Mouse (Mus musculus): ENCODE measurements around the gene Actrt3. TPM values are rescaled to one million over a fixed set of nuclear protein-coding genes. Genes with fewer than 3 reads are reported as not detected.
A peak's percentile ranks its signal among the peaks of the same experiment; 100 is the strongest.

The Actrt3 gene
- 0.20 TPM in 1 of 2 replicates, not detected in the other for polyA plus RNA-seq (2016; fragmentation: Nextera tagmentation; extraction: Ambion mirVana)

- Histone ChIP-seq H3K4me3 (peak within 1 kb of the TSS; percentile 51), H3K36me3 (peaks cover 9% of the 10 kb centered on the region; the same call in 1 of the 2 replicates), H3K9me3 (replicated peaks) (no peaks in the 10 kb centered on the region), H3K27me3 (peaks cover 4% of the 10 kb centered on the region; the same call in 1 of the 2 replicates), H3K9ac (peak within 1 kb of the TSS; percentile 60), H3K4me2 (replicated peaks) (peak within 1 kb of the TSS; percentile 81), H3K4me1 (peaks cover 30% of the 10 kb centered on the region), H3K27ac (peak within 1 kb of the TSS; percentile 48)
- ATAC-seq (ENCODE audit: low FRiP score), result no peak
- 2% methylated on average over 32 of the region's 32 CpGs for WGBS
These were observed at the start of gene Actrt3 for GRCm38 (mm10) chr3:30599711-30600545. Gene Actrt3 (minus strand): TSS chr3:30599939.

- H3K4me2 ChIP-seq (replicated peaks), result no peak overlapping the region
These were observed 48.7 kb upstream of the Actrt3 start for GRCm38 (mm10) chr3:30648466-30648865.

GRCm38 (mm10) chr3:30647440-30648090 is 47.8 kb upstream of the Actrt3 start, which contains the start of gene Lrrc34:
Gene Lrrc34 (minus strand): TSS chr3:30647869.
- H3K4me1 ChIP-seq, result peaks cover 13% of the 10 kb centered on the region
- peak within 1 kb of the TSS; percentile 46 for H3K9ac ChIP-seq

More at GRCm38 (mm10) chr3:30648466-30648865, 48.7 kb upstream of the Actrt3 start:
- Histone ChIP-seq H3K9me3 (replicated peaks) (no peaks in the 10 kb centered on the region), H3K27me3 (peaks cover 38% of the 10 kb centered on the region), H3K4me1 (peaks cover 13% of the 10 kb centered on the region), H3K4me3 (no peak overlapping the region), H3K27ac (no peak overlapping the region), H3K36me3 (no peaks in the 10 kb centered on the region), H3K9ac (no peak overlapping the region)
- no peak for ATAC-seq (ENCODE audit: low FRiP score)
- 92% methylated on average over 2 of the region's 2 CpGs for WGBS

GRCm38 (mm10) chr3:30646761-30647160 is 47.0 kb upstream of the Actrt3 start:
- H3K27ac ChIP-seq, result no peak overlapping the region
- peaks cover 13% of the 10 kb centered on the region for H3K4me1 ChIP-seq
- no peak overlapping the region for H3K9ac ChIP-seq
- H3K9me3 ChIP-seq (replicated peaks), result no peaks in the 10 kb centered on the region
- no peak overlapping the region for H3K4me3 ChIP-seq
- no peaks in the 10 kb centered on the region for H3K36me3 ChIP-seq
- 49% methylated on average over 8 of the region's 8 CpGs for WGBS
- peaks cover 37% of the 10 kb centered on the region for H3K27me3 ChIP-seq
- ATAC-seq (ENCODE audit: low FRiP score), result no peak
- H3K4me2 ChIP-seq (replicated peaks), result no peak overlapping the region

More at GRCm38 (mm10) chr3:30647440-30648090, 47.8 kb upstream of the Actrt3 start, which contains the start of gene Lrrc34:
- peak within 1 kb of the TSS; percentile 34 for H3K4me3 ChIP-seq
- no peaks in the 10 kb centered on the region for H3K36me3 ChIP-seq
- no peak within 1 kb of the TSS for H3K27ac ChIP-seq
- peaks cover 38% of the 10 kb centered on the region for H3K27me3 ChIP-seq
- ATAC-seq (ENCODE audit: low FRiP score), result peak; percentile 84
- WGBS, result under 1% methylated on average over 25 of the region's 25 CpGs
- H3K9me3 ChIP-seq (replicated peaks), result no peaks in the 10 kb centered on the region
- H3K4me2 ChIP-seq (replicated peaks), result peak within 1 kb of the TSS; percentile 67

- Histone ChIP-seq H3K4me2 (replicated peaks) (no peak within 1 kb of the TSS), H3K9me3 (replicated peaks) (no peaks in the 10 kb centered on the region), H3K27ac (no peak within 1 kb of the TSS), H3K4me1 (peaks cover 4% of the 10 kb centered on the region), H3K36me3 (no peaks in the 10 kb centered on the region), H3K9ac (no peak within 1 kb of the TSS), H3K4me3 (no peak within 1 kb of the TSS), H3K27me3 (peaks cover 12% of the 10 kb centered on the region)
- WGBS, result 82% methylated on average over 2 of the region's 2 CpGs
- ATAC-seq (ENCODE audit: low FRiP score), result no peak
These were observed 44.5 kb upstream of the Actrt3 start, which contains the start of gene Lrriq4 for GRCm38 (mm10) chr3:30644207-30644606. Gene Lrriq4 (plus strand): TSS chr3:30644507.

- Histone ChIP-seq H3K27ac (no peak overlapping the region), H3K4me2 (replicated peaks) (no peak overlapping the region), H3K4me1 (no peaks in the 10 kb centered on the region), H3K27me3 (no peaks in the 10 kb centered on the region), H3K4me3 (no peak overlapping the region), H3K9me3 (replicated peaks) (no peaks in the 10 kb centered on the region), H3K9ac (no peak overlapping the region), H3K36me3 (no peaks in the 10 kb centered on the region)
- ATAC-seq (ENCODE audit: low FRiP score), result no peak
- 80% methylated on average over 4 of the region's 4 CpGs for WGBS
These were observed 35.9 kb upstream of the Actrt3 start for GRCm38 (mm10) chr3:30635629-30636028.

- H3K27ac ChIP-seq, result no peak overlapping the region
- ATAC-seq (ENCODE audit: low FRiP score), result no peak
- 52% methylated on average over 3 of the region's 3 CpGs for WGBS
- H3K4me2 ChIP-seq (replicated peaks), result no peak overlapping the region
- no peaks in the 10 kb centered on the region for H3K4me1 ChIP-seq
- H3K4me3 ChIP-seq, result no peak overlapping the region
- no peak overlapping the region for H3K9ac ChIP-seq
- H3K27me3 ChIP-seq, result no peaks in the 10 kb centered on the region
- H3K36me3 ChIP-seq, result no peaks in the 10 kb centered on the region
- no peaks in the 10 kb centered on the region for H3K9me3 ChIP-seq (replicated peaks)
These were observed 33.9 kb upstream of the Actrt3 start for GRCm38 (mm10) chr3:30633681-30634080.

GRCm38 (mm10) chr3:30620132-30620531 is 20.4 kb upstream of the Actrt3 start:
- ATAC-seq (ENCODE audit: low FRiP score), result no peak
- no peak overlapping the region for H3K4me3 ChIP-seq
- H3K4me2 ChIP-seq (replicated peaks), result no peak overlapping the region
- no peaks in the 10 kb centered on the region for H3K27me3 ChIP-seq
- H3K27ac ChIP-seq, result no peak overlapping the region
- no peak overlapping the region for H3K9ac ChIP-seq
- H3K4me1 ChIP-seq, result no peaks in the 10 kb centered on the region
- WGBS, result 89% methylated on average over 8 of the region's 8 CpGs
- H3K9me3 ChIP-seq (replicated peaks), result no peaks in the 10 kb centered on the region
- H3K36me3 ChIP-seq, result peaks cover 37% of the 10 kb centered on the region

- H3K4me3 ChIP-seq, result no peak overlapping the region
- no peak overlapping the region for H3K27ac ChIP-seq
- no peak for ATAC-seq (ENCODE audit: low FRiP score)
- no peaks in the 10 kb centered on the region for H3K4me1 ChIP-seq
- H3K9ac ChIP-seq, result no peak overlapping the region
- H3K9me3 ChIP-seq (replicated peaks), result no peaks in the 10 kb centered on the region
- no peaks in the 10 kb centered on the region for H3K27me3 ChIP-seq
- no peak overlapping the region for H3K4me2 ChIP-seq (replicated peaks)
- 88% methylated on average over 4 of the region's 4 CpGs for WGBS
- H3K36me3 ChIP-seq, result peaks cover 70% of the 10 kb centered on the region
These were observed 11.2 kb upstream of the Actrt3 start for GRCm38 (mm10) chr3:30610930-30611329.

- Histone ChIP-seq H3K4me1 (0 out of 2 replicates have a peak, but pooled peaks cover 2% of the 10 kb centered on the region), H3K4me2 (replicated peaks) (no peak overlapping the region), H3K27me3 (no peaks in the 10 kb centered on the region), H3K9me3 (replicated peaks) (no peaks in the 10 kb centered on the region), H3K27ac (no peak overlapping the region), H3K36me3 (peaks cover 64% of the 10 kb centered on the region), H3K4me3 (no peak overlapping the region), H3K9ac (no peak overlapping the region)
- ATAC-seq (ENCODE audit: low FRiP score), result no peak
- 90% methylated on average over 3 of the region's 3 CpGs for WGBS
These were observed 9.3 kb upstream of the Actrt3 start for GRCm38 (mm10) chr3:30608999-30609398.

- peak overlapping the region; percentile 68 for H3K9ac ChIP-seq
- peak overlapping the region; percentile 67 for H3K4me3 ChIP-seq
- H3K9me3 ChIP-seq (replicated peaks), result no peaks in the 10 kb centered on the region
- ATAC-seq (ENCODE audit: low FRiP score), result no peak
- H3K27me3 ChIP-seq, result peaks cover 3% of the 10 kb centered on the region; the same call in 1 of the 2 replicates
- peaks cover 26% of the 10 kb centered on the region for H3K36me3 ChIP-seq
- H3K27ac ChIP-seq, result no peak overlapping the region; the same call in 1 of the 2 replicates
- 41% methylated on average over 10 of the region's 10 CpGs for WGBS
- H3K4me1 ChIP-seq, result peaks cover 25% of the 10 kb centered on the region
- peak overlapping the region; percentile 68 for H3K4me2 ChIP-seq (replicated peaks)
These were observed 3.5 kb upstream of the Actrt3 start for GRCm38 (mm10) chr3:30603256-30603655.

- peaks cover 25% of the 10 kb centered on the region for H3K4me1 ChIP-seq
- peak; percentile 67; the same call in 1 of the 2 replicates for ATAC-seq (ENCODE audit: low FRiP score)
- peak overlapping the region; percentile 93 for H3K27ac ChIP-seq
- peaks cover 23% of the 10 kb centered on the region for H3K36me3 ChIP-seq
- peak overlapping the region; percentile 68 for H3K9ac ChIP-seq
- WGBS, result 0% methylated on average over 27 of the region's 27 CpGs
- H3K27me3 ChIP-seq, result peaks cover 4% of the 10 kb centered on the region; the same call in 1 of the 2 replicates
- H3K4me3 ChIP-seq, result peak overlapping the region; percentile 67
- peak overlapping the region; percentile 68 for H3K4me2 ChIP-seq (replicated peaks)
- no peaks in the 10 kb centered on the region for H3K9me3 ChIP-seq (replicated peaks)
These were observed 3.0 kb upstream of the Actrt3 start for GRCm38 (mm10) chr3:30602740-30603098.

All from hindbrain, embryonic 12.5 days (tissue).